Mouse (Mus musculus): ENCODE results near the gene Ckap2. TPM values are rescaled to one million over a fixed set of nuclear protein-coding genes. Genes with fewer than 3 reads are reported as not detected.
A peak's percentile ranks its signal among the peaks of the same experiment; 100 is the strongest.

Ckap2 gene
- 37.5 and 46.4 TPM in 2 replicates for polyA plus RNA-seq (2016; fragmentation: Nextera tagmentation; extraction: Ambion mirVana)

- DNase-seq (ENCODE audit: low spot score) = peak; percentile 97
- Histone ChIP-seq H3K9me3 (no peaks in the 10 kb centered on the region), H3K27ac (peak within 1 kb of the TSS; percentile 96), H3K4me3 (peak within 1 kb of the TSS; percentile 70), H3K4me1 (replicated peaks) (peaks cover 12% of the 10 kb centered on the region), H3K36me3 (no peaks in the 10 kb centered on the region), H3K27me3 (ENCODE audit: insufficient read depth, poor library complexity, severe bottlenecking) (no peaks in the 10 kb centered on the region; the same call in 1 of the 2 replicates)
- WGBS = 3% methylated on average over 63 of the region's 63 CpGs
Observed at GRCm38 (mm10) chr8:22185431-22186397, at the start of gene Ckap2. TSS of gene Ckap2 (minus strand) at chr8:22185819.

GRCm38 (mm10) chr8:22228621-22229020 is 43.0 kb upstream of the Ckap2 start:
- WGBS = 35% methylated on average over 7 of the region's 7 CpGs
- DNase-seq (ENCODE audit: low spot score) = no peak
- Histone ChIP-seq H3K36me3 (peaks cover 2% of the 10 kb centered on the region), H3K27me3 (ENCODE audit: insufficient read depth, poor library complexity, severe bottlenecking) (peaks cover 30% of the 10 kb centered on the region), H3K4me3 (0 out of 2 replicates have a peak overlapping the region, but pooled peaks have one; percentile 13), H3K27ac (no peak overlapping the region), H3K4me1 (replicated peaks) (peaks cover 17% of the 10 kb centered on the region), H3K9me3 (no peaks in the 10 kb centered on the region)

GRCm38 (mm10) chr8:22227061-22227877 is 41.6 kb upstream of the Ckap2 start, which contains the start of gene Thsd1:
TSS of gene Thsd1 (plus strand) at chr8:22227313.
- H3K9me3 ChIP-seq = no peaks in the 10 kb centered on the region
- H3K4me3 ChIP-seq = peak within 1 kb of the TSS; percentile 62
- peaks cover 17% of the 10 kb centered on the region for H3K4me1 ChIP-seq (replicated peaks)
- H3K27ac ChIP-seq = peak within 1 kb of the TSS; percentile 36; the same call in 1 of the 2 replicates
- peaks cover 15% of the 10 kb centered on the region for H3K36me3 ChIP-seq
- peaks cover 30% of the 10 kb centered on the region for H3K27me3 ChIP-seq (ENCODE audit: insufficient read depth, poor library complexity, severe bottlenecking)
- WGBS = 1% methylated on average over 39 of the region's 39 CpGs
- DNase-seq (ENCODE audit: low spot score) = peak; percentile 58

GRCm38 (mm10) chr8:22226361-22226760 is 40.7 kb upstream of the Ckap2 start:
- DNase-seq (ENCODE audit: low spot score) = no peak
- Histone ChIP-seq H3K36me3 (peaks cover 23% of the 10 kb centered on the region), H3K27ac (no peak overlapping the region), H3K27me3 (ENCODE audit: insufficient read depth, poor library complexity, severe bottlenecking) (peaks cover 30% of the 10 kb centered on the region), H3K9me3 (no peaks in the 10 kb centered on the region), H3K4me3 (no peak overlapping the region), H3K4me1 (replicated peaks) (peaks cover 17% of the 10 kb centered on the region)
- WGBS = 70% methylated on average over 8 of the region's 8 CpGs

- no peak for DNase-seq (ENCODE audit: low spot score)
- Histone ChIP-seq H3K36me3 (peaks cover 87% of the 10 kb centered on the region), H3K9me3 (0 out of 2 replicates have a peak, but pooled peaks cover 3% of the 10 kb centered on the region), H3K27me3 (ENCODE audit: insufficient read depth, poor library complexity, severe bottlenecking) (no peaks in the 10 kb centered on the region), H3K4me1 (replicated peaks) (no peaks in the 10 kb centered on the region), H3K27ac (no peak overlapping the region), H3K4me3 (no peak overlapping the region)
- WGBS = 97% methylated on average over 10 of the region's 10 CpGs
Observed at GRCm38 (mm10) chr8:22214826-22215225, 29.2 kb upstream of the Ckap2 start.

GRCm38 (mm10) chr8:22209012-22209411 is 23.4 kb upstream of the Ckap2 start:
- Histone ChIP-seq H3K36me3 (peaks cover 80% of the 10 kb centered on the region), H3K4me3 (no peak overlapping the region), H3K27me3 (ENCODE audit: insufficient read depth, poor library complexity, severe bottlenecking) (no peaks in the 10 kb centered on the region), H3K9me3 (0 out of 2 replicates have a peak, but pooled peaks cover 3% of the 10 kb centered on the region), H3K4me1 (replicated peaks) (no peaks in the 10 kb centered on the region), H3K27ac (no peak overlapping the region)
- 61% methylated on average over 5 of the region's 5 CpGs for WGBS
- no peak for DNase-seq (ENCODE audit: low spot score)

GRCm38 (mm10) chr8:22207535-22207934 is 21.9 kb upstream of the Ckap2 start:
- Histone ChIP-seq H3K27me3 (ENCODE audit: insufficient read depth, poor library complexity, severe bottlenecking) (no peaks in the 10 kb centered on the region), H3K9me3 (0 out of 2 replicates have a peak, but pooled peaks cover 3% of the 10 kb centered on the region), H3K4me1 (replicated peaks) (no peaks in the 10 kb centered on the region), H3K27ac (no peak overlapping the region), H3K36me3 (peaks cover 81% of the 10 kb centered on the region), H3K4me3 (no peak overlapping the region)
- 85% methylated on average over 4 of the region's 4 CpGs for WGBS
- DNase-seq (ENCODE audit: low spot score) = no peak

- Histone ChIP-seq H3K27me3 (ENCODE audit: insufficient read depth, poor library complexity, severe bottlenecking) (no peaks in the 10 kb centered on the region), H3K4me3 (no peak overlapping the region)
Observed at GRCm38 (mm10) chr8:22199481-22199880, 13.9 kb upstream of the Ckap2 start.

GRCm38 (mm10) chr8:22197914-22198313 is 12.3 kb upstream of the Ckap2 start:
- Histone ChIP-seq H3K4me3 (no peak overlapping the region), H3K36me3 (peaks cover 35% of the 10 kb centered on the region), H3K4me1 (replicated peaks) (peaks cover 18% of the 10 kb centered on the region), H3K27me3 (ENCODE audit: insufficient read depth, poor library complexity, severe bottlenecking) (no peaks in the 10 kb centered on the region), H3K27ac (no peak overlapping the region), H3K9me3 (peaks cover 7% of the 10 kb centered on the region)
- DNase-seq (ENCODE audit: low spot score) = no peak
- 92% methylated on average over 6 of the region's 6 CpGs for WGBS

More at GRCm38 (mm10) chr8:22199481-22199880, 13.9 kb upstream of the Ckap2 start:
- Histone ChIP-seq H3K9me3 (peaks cover 7% of the 10 kb centered on the region), H3K27ac (no peak overlapping the region), H3K4me1 (replicated peaks) (peaks cover 8% of the 10 kb centered on the region), H3K36me3 (peaks cover 44% of the 10 kb centered on the region)
- DNase-seq (ENCODE audit: low spot score) = no peak
- 98% methylated on average over 8 of the region's 8 CpGs for WGBS

GRCm38 (mm10) chr8:22193432-22194010 is 7.9 kb upstream of the Ckap2 start:
- Histone ChIP-seq H3K4me3 (peak overlapping the region; percentile 80), H3K4me1 (replicated peaks) (peaks cover 18% of the 10 kb centered on the region), H3K9me3 (no peaks in the 10 kb centered on the region), H3K27me3 (ENCODE audit: insufficient read depth, poor library complexity, severe bottlenecking) (no peaks in the 10 kb centered on the region), H3K27ac (peak overlapping the region; percentile 99), H3K36me3 (peaks cover 6% of the 10 kb centered on the region; the same call in 1 of the 2 replicates)
- DNase-seq (ENCODE audit: low spot score) = no peak
- WGBS = 20% methylated on average over 12 of the region's 12 CpGs

- H3K36me3 ChIP-seq = peaks cover 4% of the 10 kb centered on the region; the same call in 1 of the 2 replicates
- peak within 1 kb of the TSS; percentile 80 for H3K4me3 ChIP-seq
- no peaks in the 10 kb centered on the region for H3K9me3 ChIP-seq
- peak; percentile 89 for DNase-seq (ENCODE audit: low spot score)
- H3K27ac ChIP-seq = peak within 1 kb of the TSS; percentile 99
- peaks cover 18% of the 10 kb centered on the region for H3K4me1 ChIP-seq (replicated peaks)
- WGBS = under 1% methylated on average over 73 of the region's 73 CpGs
- no peaks in the 10 kb centered on the region for H3K27me3 ChIP-seq (ENCODE audit: insufficient read depth, poor library complexity, severe bottlenecking)
Observed at GRCm38 (mm10) chr8:22192660-22193431, 7.2 kb upstream of the Ckap2 start, which contains the start of gene Vps36. TSS of gene Vps36 (plus strand) at chr8:22192809.
